Mouse (Mus musculus) neural tube, embryonic 11.5 days (tissue): Measurements from ENCODE around the gene Ap1m2. TPM values are rescaled to one million over a fixed set of nuclear protein-coding genes. Genes with fewer than 3 reads are reported as not detected.

Experiments
- ATAC-seq: fragments of 200-750 bp; cut with Nextera tagmentation; 2 replicates; pipeline ENCODE4 v1.8.0; 2017; ENCODE audit warnings: moderate number of reproducible peaks, mild to moderate bottlenecking, moderate TSS enrichment, moderate library complexity; ENCODE audit not compliant: insufficient read depth, low FRiP score, low TSS enrichment
- DNase-seq: peaks from one replicate; pipeline ENCODE4 v3.0.0-alpha.2; 2015; ENCODE audit warnings: low spot score
- H3K27ac ChIP-seq: fragments of 300-500 bp; sonication (generic); 2 replicates; pipeline ENCODE4 v1.5.1; 2014; ENCODE audit warnings: low read depth, mild to moderate bottlenecking, low read length
- H3K27me3 ChIP-seq: fragments of 300-500 bp; sonication (generic); 2 replicates; pipeline ENCODE4 v1.6.1; 2014; ENCODE audit warnings: mild to moderate bottlenecking, low read length, mixed read lengths; ENCODE audit not compliant: control insufficient read depth, insufficient read depth
- H3K36me3 ChIP-seq: fragments of 300-500 bp; sonication (generic); 2 replicates; pipeline ENCODE4 v1.6.1; 2014; ENCODE audit warnings: mild to moderate bottlenecking, low read length, moderate library complexity, mixed read lengths; ENCODE audit not compliant: control insufficient read depth, insufficient read depth
- H3K4me1 ChIP-seq: fragments of 300-500 bp; sonication (generic); 2 replicates; pipeline ENCODE4 v1.6.1; 2014; ENCODE audit warnings: low read length, mixed read lengths; ENCODE audit not compliant: control insufficient read depth, insufficient read depth
- H3K4me2 ChIP-seq: fragments of 300-500 bp; sonication (generic); 2 replicates; pipeline ENCODE4 v1.6.1; 2014; ENCODE audit warnings: low read depth, mild to moderate bottlenecking, moderate library complexity
- H3K4me3 ChIP-seq: fragments of 300-500 bp; sonication (generic); 2 replicates; pipeline ENCODE4 v1.5.1; 2014; ENCODE audit warnings: low read depth, low read length
- H3K9ac ChIP-seq: fragments of 300-500 bp; sonication (generic); 2 replicates; pipeline ENCODE4 v1.6.1; 2014; ENCODE audit warnings: mild to moderate bottlenecking, low read length
- H3K9me3 ChIP-seq: fragments of 300-500 bp; sonication (generic); 2 replicates; pipeline ENCODE4 v1.6.1; 2016; ENCODE audit warnings: low read length; ENCODE audit not compliant: control insufficient read depth
- WGBS: fragments of 180-500 bp; shearing (Covaris S2); extraction: QIAGEN DNeasy Blood & Tissue Kit; methylation state at CpG from one replicate; pipeline ENCODE4 v1.1.7; 2014; 5-methylcytosine and 5-hydroxymethylcytosine counted together
- polyA plus RNA-seq: library from polyadenylated mRNA; unstranded; fragments of >200 nt; fragmentation: Nextera tagmentation; extraction: Ambion mirVana; gene quantifications from 2 replicates; pipeline ENCODE4 v1.2.1, GENCODE M21; 2014

Gene Ap1m2
- polyA plus RNA-seq, 1 experiment from 2014 or later = 2.7 TPM

- Histone ChIP-seq H3K36me3 (peaks cover 2% of the 10 kb centered on the region; the same call in 1 of the 2 replicates), H3K4me2 (peak overlapping the region; percentile 60), H3K9ac (no peak overlapping the region), H3K4me1 (peaks cover 18% of the 10 kb centered on the region), H3K27ac (no peak overlapping the region), H3K27me3 (no peaks in the 10 kb centered on the region), H3K9me3 (no peaks in the 10 kb centered on the region), H3K4me3 (0 out of 2 replicates have a peak overlapping the region, but pooled peaks have one; percentile 10)
- ATAC-seq (no peak), DNase-seq (no peak)
- 93% methylated on average over 2 of the region's 2 CpGs for WGBS
These were observed 22.8 kb downstream of the Ap1m2 start for GRCm38 (mm10) chr9:21289337-21289671.

- H3K4me3 ChIP-seq = peak overlapping the region; percentile 79
- H3K36me3 ChIP-seq = peaks cover 2% of the 10 kb centered on the region; the same call in 1 of the 2 replicates
- peak overlapping the region; percentile 78 for H3K4me2 ChIP-seq
- no peaks in the 10 kb centered on the region for H3K27me3 ChIP-seq
- peaks cover 18% of the 10 kb centered on the region for H3K4me1 ChIP-seq
- peak overlapping the region; percentile 42; the same call in 1 of the 2 replicates for H3K9ac ChIP-seq
- ATAC-seq (no peak), DNase-seq (no peak)
- 78% methylated on average over 13 of the region's 13 CpGs for WGBS
- no peak overlapping the region for H3K27ac ChIP-seq
- H3K9me3 ChIP-seq = no peaks in the 10 kb centered on the region
These were observed 23.5 kb downstream of the Ap1m2 start for GRCm38 (mm10) chr9:21288404-21289336.

- WGBS = 1% methylated on average over 57 of the region's 59 CpGs
- H3K9ac ChIP-seq = peak within 1 kb of the TSS; percentile 66
- peak; percentile 49 for ATAC-seq
These were observed 24.4 kb downstream of the Ap1m2 start, which contains the start of gene Kri1 for GRCm38 (mm10) chr9:21287571-21288402. Kri1 (minus strand) TSS chr9:21287969.

GRCm38 (mm10) chr9:21286753-21287152, 25.4 kb downstream of the Ap1m2 start:
- Histone ChIP-seq H3K9ac (peak overlapping the region; percentile 66; the same call in 1 of the 2 replicates), H3K4me2 (peak overlapping the region; percentile 78), H3K9me3 (no peaks in the 10 kb centered on the region), H3K27me3 (no peaks in the 10 kb centered on the region), H3K4me3 (peak overlapping the region; percentile 79), H3K4me1 (peaks cover 18% of the 10 kb centered on the region), H3K36me3 (peaks cover 2% of the 10 kb centered on the region; the same call in 1 of the 2 replicates), H3K27ac (no peak overlapping the region)
- DNase-seq (no peak), ATAC-seq (no peak)
- 66% methylated on average over 3 of the region's 3 CpGs for WGBS

More at GRCm38 (mm10) chr9:21287571-21288402, 24.4 kb downstream of the Ap1m2 start, which contains the start of gene Kri1:
- Histone ChIP-seq H3K27ac (peak within 1 kb of the TSS; percentile 60; the same call in 1 of the 2 replicates), H3K4me1 (peaks cover 18% of the 10 kb centered on the region), H3K27me3 (no peaks in the 10 kb centered on the region), H3K4me3 (peak within 1 kb of the TSS; percentile 79), H3K9me3 (no peaks in the 10 kb centered on the region), H3K4me2 (peak within 1 kb of the TSS; percentile 78), H3K36me3 (peaks cover 2% of the 10 kb centered on the region; the same call in 1 of the 2 replicates)
- peak; percentile 97 for DNase-seq

- Histone ChIP-seq H3K9ac (no peak overlapping the region), H3K4me1 (peaks cover 12% of the 10 kb centered on the region), H3K27me3 (no peaks in the 10 kb centered on the region), H3K27ac (no peak overlapping the region), H3K9me3 (no peaks in the 10 kb centered on the region), H3K36me3 (peaks cover 13% of the 10 kb centered on the region), H3K4me3 (no peak overlapping the region), H3K4me2 (no peak overlapping the region)
- WGBS = 89% methylated on average over 3 of the region's 3 CpGs
- DNase-seq (no peak), ATAC-seq (no peak)
These were observed 28.1 kb downstream of the Ap1m2 start for GRCm38 (mm10) chr9:21283994-21284393.

- 92% methylated on average over 5 of the region's 5 CpGs for WGBS
- H3K4me1 ChIP-seq = peaks cover 10% of the 10 kb centered on the region
- no peak overlapping the region for H3K9ac ChIP-seq
- no peak overlapping the region for H3K4me2 ChIP-seq
- H3K27ac ChIP-seq = no peak overlapping the region
- peaks cover 17% of the 10 kb centered on the region for H3K36me3 ChIP-seq
- no peaks in the 10 kb centered on the region for H3K27me3 ChIP-seq
- H3K4me3 ChIP-seq = no peak overlapping the region
- DNase-seq = no peak
- H3K9me3 ChIP-seq = no peaks in the 10 kb centered on the region
- ATAC-seq = no peak
These were observed 28.5 kb downstream of the Ap1m2 start for GRCm38 (mm10) chr9:21283591-21283990.

GRCm38 (mm10) chr9:21277776-21278175, 34.4 kb downstream of the Ap1m2 start:
- peaks cover 37% of the 10 kb centered on the region for H3K36me3 ChIP-seq
- no peak for ATAC-seq
- no peaks in the 10 kb centered on the region for H3K4me1 ChIP-seq
- no peak overlapping the region for H3K4me2 ChIP-seq
- no peak overlapping the region for H3K9ac ChIP-seq
- no peaks in the 10 kb centered on the region for H3K27me3 ChIP-seq
- no peak for DNase-seq
- H3K4me3 ChIP-seq = no peak overlapping the region
- H3K9me3 ChIP-seq = no peaks in the 10 kb centered on the region
- H3K27ac ChIP-seq = no peak overlapping the region
- WGBS = 97% methylated on average over 5 of the region's 5 CpGs

- Histone ChIP-seq H3K36me3 (peaks cover 44% of the 10 kb centered on the region), H3K27ac (no peak overlapping the region), H3K4me2 (no peak overlapping the region), H3K4me1 (no peaks in the 10 kb centered on the region), H3K9ac (no peak overlapping the region), H3K9me3 (no peaks in the 10 kb centered on the region), H3K27me3 (no peaks in the 10 kb centered on the region), H3K4me3 (no peak overlapping the region)
- DNase-seq (no peak), ATAC-seq (no peak)
- WGBS = 92% methylated on average over 8 of the region's 8 CpGs
These were observed 35.8 kb downstream of the Ap1m2 start for GRCm38 (mm10) chr9:21276307-21276706.
